Mouse (Mus musculus) ES-E14 (cell line): ENCODE measurements around the gene Wdr81.

ENCODE experiments used
- HCFC1 ChIP-seq: IDR thresholded peaks from 2 replicates; pipeline ENCODE4 v1.6.1; 2012; ENCODE audit warnings: low read length, inconsistent platforms, borderline replicate concordance; ENCODE audit not compliant: insufficient read depth
- ZC3H11A ChIP-seq: IDR thresholded peaks from 2 replicates; pipeline ENCODE4 v1.6.1; 2012; ENCODE audit warnings: low read depth, mild to moderate bottlenecking, inconsistent platforms, low read length, borderline replicate concordance
- ZNF384 ChIP-seq: IDR thresholded peaks from 2 replicates; pipeline ENCODE4 v1.6.1; 2012; ENCODE audit warnings: low read depth, low read length, inconsistent platforms

- TF ChIP-seq HCFC1 (no peak), ZC3H11A (no peak), ZNF384 (no peak)
Measured at GRCm38 (mm10) chr11:75448575-75448974, 5.9 kb downstream of the Wdr81 start.
